Mouse (Mus musculus) induced T-regulatory cell, adult 2 months (primary cell): ENCODE data around the gene Gm3411.
"Not testable (repeated sequence)": the region's sequence is repeated elsewhere in the genome, so short reads cannot be mapped to it uniquely, and the experiment has no call there.

Experiments
- DNase-seq: peaks from one replicate; pipeline ENCODE4 v3.0.0-alpha.2; 2012; ENCODE audit warnings: low read depth

Gene Gm3411

DNA sequence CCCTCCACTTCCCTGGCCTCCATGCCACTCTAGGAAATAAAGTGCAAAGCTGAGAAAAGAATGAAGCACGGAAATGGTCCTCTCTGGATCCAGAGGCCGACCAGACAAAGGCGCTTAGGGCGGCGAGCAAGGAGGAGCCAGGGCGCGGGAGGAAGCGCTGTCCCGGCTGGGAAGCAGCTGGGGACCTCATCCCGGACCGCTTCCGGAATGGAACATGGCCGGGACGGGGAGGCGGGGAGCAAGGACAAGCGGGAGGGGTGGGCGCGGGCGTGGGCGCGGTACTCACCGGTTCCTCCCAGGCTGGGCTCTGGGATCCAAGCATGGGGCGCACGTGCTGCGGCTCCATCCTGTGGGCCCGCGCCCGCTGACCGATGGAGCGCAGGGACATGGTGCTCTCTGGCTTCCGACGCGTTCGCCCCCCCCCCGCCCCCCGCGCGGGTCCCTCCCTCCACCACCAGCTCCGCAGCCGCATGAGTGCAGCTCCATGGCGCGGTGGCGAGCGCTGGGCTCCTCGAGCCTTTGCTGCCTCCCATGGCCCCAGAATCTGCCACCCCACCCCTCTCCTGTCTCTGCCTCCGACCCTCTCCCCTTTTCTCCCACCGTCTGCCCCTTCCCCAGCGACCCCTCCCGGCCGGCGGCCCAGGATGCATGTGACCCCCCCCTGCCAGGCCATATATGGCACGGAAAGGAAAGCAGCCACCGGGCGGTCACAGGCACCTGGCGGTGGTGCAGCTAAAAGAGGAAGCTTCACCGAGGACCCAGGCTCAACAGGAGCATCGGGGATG is at the start of gene Gm3411:
Gene Gm3411 (minus strand): TSS at position 320 of the 785 bp plus-strand sequence.
- not testable (repeated sequence) for DNase-seq

DNA sequence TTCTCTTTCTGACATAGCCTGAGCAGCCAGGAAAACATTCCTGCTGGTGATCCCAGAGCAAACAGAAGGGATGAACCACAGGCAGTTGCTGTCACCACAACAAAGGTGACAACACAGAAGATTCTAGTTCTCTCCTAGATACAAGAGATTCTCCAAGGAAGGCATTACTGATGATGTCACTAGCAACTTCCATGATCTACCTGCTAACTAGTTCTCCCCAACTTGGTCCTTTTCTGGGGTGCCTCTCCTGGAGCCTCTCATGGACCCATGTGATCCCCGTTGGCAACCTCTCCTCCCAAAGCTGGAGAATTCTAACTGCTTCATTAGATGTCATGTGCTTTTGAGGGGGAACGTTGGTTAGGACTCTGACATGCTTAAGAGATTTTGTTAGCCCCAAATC is 17.7 kb upstream of the Gm3411 start, which contains the start of gene Gm21103:
Gene Gm21103 (minus strand): TSS at position 101 of the 400 bp plus-strand sequence.
- DNase-seq, result not testable (repeated sequence)

DNA sequence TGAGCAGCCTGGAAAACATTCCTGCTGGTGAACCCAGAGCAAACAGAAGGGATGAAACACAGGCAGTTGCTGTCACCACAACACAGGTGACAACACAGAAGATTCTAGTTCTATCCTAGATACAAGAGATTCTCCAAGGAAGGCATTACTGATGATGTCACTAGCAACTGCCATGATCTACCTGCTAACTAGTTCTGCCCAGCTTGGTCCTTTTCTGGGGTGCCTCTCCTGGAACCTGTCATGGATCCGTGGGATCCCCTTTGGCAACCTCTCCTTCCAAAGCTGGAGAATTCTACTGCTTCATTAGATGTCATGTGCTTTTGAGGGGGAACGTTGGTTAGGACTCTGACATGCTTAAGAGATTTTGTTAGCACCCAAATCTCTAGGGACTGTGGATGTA is 67.9 kb downstream of the Gm3411 start, which contains the start of gene Gm21560:
Gene Gm21560 (minus strand): TSS at position 101 of the 400 bp plus-strand sequence.
- not testable (repeated sequence) for DNase-seq
